Mouse (Mus musculus) layer of hippocampus, adult 6 months (tissue): Measurements from ENCODE around the gene Chil6. TPM values are rescaled to one million over a fixed set of nuclear protein-coding genes. Genes with fewer than 3 reads are reported as not detected.

Source experiments
- long read RNA-seq, 2 experiments: library from polyadenylated mRNA; unstranded; transcript quantifications; one replicate each; pipeline ENCODE4 v2.0.0; 2019 to 2020
- polyA plus RNA-seq: library from polyadenylated mRNA; unstranded; fragments of <200 nt; fragmentation: Nextera tagmentation; gene quantifications from 2 replicates; pipeline ENCODE4 v1.2.3, GENCODE M21; 2021

Gene Chil6
- not detected in 2 replicates for polyA plus RNA-seq
- long read RNA-seq, experiment 1, result 0 reads
- long read RNA-seq, experiment 2, partial matches to known transcripts, result 0 of 1 reads
- long read RNA-seq, experiment 2, other reads (novel, unspliced or antisense), result 1 of 1 reads

DNA sequence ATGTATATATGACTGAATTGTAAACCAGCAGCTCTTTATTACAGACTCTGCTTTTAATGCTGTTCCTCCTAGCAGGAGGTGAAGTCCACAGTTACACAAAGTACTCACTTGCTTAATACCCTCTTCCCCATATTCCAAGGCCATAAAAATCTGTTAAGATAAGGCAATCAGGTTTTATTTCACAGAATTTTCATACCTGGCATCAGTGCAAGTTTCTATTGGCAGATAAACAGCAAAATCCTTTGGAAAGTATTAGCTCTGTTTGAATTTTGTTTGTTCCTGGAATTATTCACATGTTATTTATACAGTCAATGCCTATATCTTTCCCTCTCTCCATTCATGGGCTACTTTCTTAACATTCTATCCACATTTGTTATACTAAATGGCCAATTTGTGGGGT, at the start of gene Chil6:
Gene Chil6, minus strand, starts transcription at position 101 of the 400 bp plus-strand sequence.

Other genes starting within 250 kb of the Chil6 start
- gene Chil3, start 238.6 kb downstream of the Chil6 start, polyA plus RNA-seq, result not detected in 2 replicates
- not detected in 2 replicates for gene Chil4, start 186.7 kb downstream of the Chil6 start, polyA plus RNA-seq
- 0.26 and 1.1 TPM in 2 replicates for gene Dennd2d, start 76.2 kb upstream of the Chil6 start, polyA plus RNA-seq
- 40.6 and 41.2 TPM in 2 replicates for gene Dram2, start 141.6 kb upstream of the Chil6 start, polyA plus RNA-seq
- gene Cept1, start 141.6 kb upstream of the Chil6 start, polyA plus RNA-seq, result 42.7 and 49.9 TPM in 2 replicates